Mouse (Mus musculus) CH12.LX (cell line): ENCODE measurements at regions not wholly inside any gene's neighbourhood (a gene's known extent, or its start where the extent isn't known, plus 50 kb on each side); places are given as distances from the start of the nearest gene placed in this dataset.

Experiments used
- BHLHE40 ChIP-seq: IDR thresholded peaks from 2 replicates; pipeline ENCODE4 v1.6.1; 2011; ENCODE audit warnings: mild to moderate bottlenecking, low read depth, low read length, improper control_type of control experiment
- CTCF ChIP-seq, 2 experiments: IDR thresholded peaks in 1 of 2; conservative IDR thresholded peaks in 1 of 2; 2 replicates each; pipeline ENCODE4 v1.5.1; 2011 to 2012; ENCODE audit warnings: low read depth in 2 of 2, low read length in 2 of 2, improper control_type of control experiment in 1 of 2, inconsistent platforms in 1 of 2, mild to moderate bottlenecking in 1 of 2, moderate library complexity in 1 of 2
- E2F4 ChIP-seq: IDR thresholded peaks from 2 replicates; pipeline ENCODE4 v1.6.1; 2011; ENCODE audit warnings: low read depth, low read length, improper control_type of control experiment; ENCODE audit not compliant: insufficient replicate concordance
- EP300 ChIP-seq: IDR thresholded peaks from 2 replicates; pipeline ENCODE4 v1.6.1; 2011; ENCODE audit warnings: low read length, improper control_type of control experiment
- MYC ChIP-seq: IDR thresholded peaks from 2 replicates; pipeline ENCODE4 v1.6.1; 2011; ENCODE audit warnings: low read depth, mild to moderate bottlenecking, improper control_type of control experiment, low read length
- NELFE ChIP-seq: IDR thresholded peaks from 2 replicates; pipeline ENCODE4 v1.6.1; 2011; ENCODE audit warnings: low read depth, low read length, improper control_type of control experiment
- POLR2A ChIP-seq: IDR thresholded peaks from 2 replicates; pipeline ENCODE4 v1.6.1; 2011; ENCODE audit warnings: low read depth, mild to moderate bottlenecking, improper control_type of control experiment, low read length
- POLR2AphosphoS2 ChIP-seq: IDR thresholded peaks from 2 replicates; pipeline ENCODE4 v1.6.1; 2011; ENCODE audit warnings: low read depth, low read length, improper control_type of control experiment
- ZMIZ1 ChIP-seq: IDR thresholded peaks from 2 replicates; pipeline ENCODE4 v1.6.1; 2012; ENCODE audit warnings: low read depth, mild to moderate bottlenecking, inconsistent platforms, low read length, improper control_type of control experiment

DNA sequence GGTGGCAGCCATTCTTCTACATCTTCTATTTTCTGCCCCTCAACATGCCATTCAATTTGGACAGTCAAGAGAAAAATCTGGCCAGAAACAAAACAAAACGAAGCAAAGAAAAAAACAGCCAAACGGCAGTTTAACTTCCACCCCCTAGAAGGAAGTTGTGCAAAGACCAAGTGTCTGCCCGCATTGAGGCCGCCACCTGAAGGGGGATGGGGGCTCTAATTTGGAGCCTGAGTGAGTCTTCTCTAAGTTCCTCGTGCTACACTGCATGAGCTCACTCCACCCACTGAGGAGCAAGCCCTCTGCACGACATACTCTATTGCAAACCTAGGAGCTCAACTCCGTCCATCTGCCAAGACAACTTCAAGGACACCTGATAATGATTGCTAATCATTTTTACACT is 174.9 kb upstream of the Ercc4 start:
- TF ChIP-seq CTCF (conservative IDR thresholded peaks at IDR 0.05 in 1 of 2, IDR thresholded peaks at IDR 0.05 in 1 of 2; ENCODE audit: low read depth in 2 of 2, low read length in 2 of 2) (no peak), E2F4 (no peak), NELFE (no peak), ZMIZ1 (no peak), POLR2A (no peak), MYC (no peak), POLR2AphosphoS2 (no peak), BHLHE40 (no peak), EP300 (no peak)
